Mouse (Mus musculus) frontal cortex, adult (tissue): ENCODE results near the gene Sf3a1.

Experiments
- ATAC-seq: cut with Nextera tagmentation; 2 replicates; pipeline ENCODE4 v1.9.2; 2017; ENCODE audit warnings: mild to moderate bottlenecking, moderate library complexity, mixed read lengths; ENCODE audit not compliant: low TSS enrichment

Gene Sf3a1

GRCm38 (mm10) chr11:4134986-4135935 is 24.9 kb upstream of the Sf3a1 start, which contains the start of gene Rnf215:
Gene Rnf215, plus strand, starts transcription at chr11:4135202.
- peak; percentile 84 for ATAC-seq

DNA sequence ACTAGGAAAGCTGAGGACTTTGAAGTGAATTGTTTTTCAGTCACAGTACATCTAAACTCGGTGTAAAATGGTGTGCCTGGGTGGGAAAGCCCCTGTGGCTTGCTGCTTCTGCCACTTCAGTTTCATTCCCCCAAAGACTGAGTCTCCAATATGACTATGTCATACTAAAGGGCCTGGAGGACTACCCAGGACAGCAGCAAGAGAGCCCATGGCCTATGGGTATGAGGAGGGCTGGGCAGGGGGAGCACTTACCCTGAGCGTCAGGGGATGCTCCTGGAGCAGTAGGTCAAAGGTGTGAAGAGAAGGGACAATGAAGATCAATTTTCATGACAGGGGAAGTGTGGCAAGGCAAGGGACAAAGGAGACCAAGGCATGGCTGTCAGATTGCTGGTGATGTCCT is 21.2 kb upstream of the Sf3a1 start:
- ATAC-seq: no peak

DNA sequence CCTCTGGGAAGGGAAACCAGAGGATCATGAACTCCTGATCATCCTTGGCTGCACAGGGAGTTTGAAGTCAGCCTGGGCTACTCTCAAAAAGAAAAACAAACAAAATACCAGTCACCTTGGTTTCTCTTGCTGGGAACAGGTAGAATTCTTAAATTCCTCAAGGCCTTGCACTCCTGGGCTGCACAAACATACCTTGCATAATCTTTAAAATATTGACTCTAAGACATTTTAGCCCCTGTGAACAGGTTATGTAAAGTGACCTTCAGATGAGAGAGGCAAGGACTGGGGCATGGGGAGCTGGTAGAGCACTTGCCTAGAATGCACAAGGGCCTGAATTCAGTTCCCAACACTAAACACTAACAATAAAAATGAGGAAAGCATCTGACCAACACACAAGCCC is 18.6 kb upstream of the Sf3a1 start:
- no peak for ATAC-seq

- ATAC-seq: no peak
Observed at GRCm38 (mm10) chr11:4142352-4142751, 17.8 kb upstream of the Sf3a1 start.

- ATAC-seq: no peak
Observed at GRCm38 (mm10) chr11:4143281-4144062, 16.7 kb upstream of the Sf3a1 start.

DNA sequence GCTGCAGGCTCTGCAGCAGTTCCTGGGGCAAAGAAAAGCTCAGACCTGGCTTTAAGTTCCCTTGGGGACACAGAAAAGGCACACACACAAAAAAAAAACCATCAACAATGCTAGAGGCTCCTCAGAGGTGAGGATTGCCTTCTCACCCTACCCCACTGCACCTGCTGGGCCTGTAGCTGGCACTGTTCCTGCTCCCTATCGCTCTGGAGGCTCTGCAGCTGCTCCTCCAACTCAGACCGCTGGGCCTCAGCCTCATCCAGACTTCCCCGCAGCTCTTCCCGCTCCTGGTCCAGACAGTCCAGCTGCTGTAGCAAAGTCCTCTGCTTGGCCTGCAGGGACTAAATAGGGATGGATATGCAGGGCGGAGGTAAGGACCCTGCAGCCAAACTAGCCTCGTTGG is 13.8 kb upstream of the Sf3a1 start:
- ATAC-seq: no peak

DNA sequence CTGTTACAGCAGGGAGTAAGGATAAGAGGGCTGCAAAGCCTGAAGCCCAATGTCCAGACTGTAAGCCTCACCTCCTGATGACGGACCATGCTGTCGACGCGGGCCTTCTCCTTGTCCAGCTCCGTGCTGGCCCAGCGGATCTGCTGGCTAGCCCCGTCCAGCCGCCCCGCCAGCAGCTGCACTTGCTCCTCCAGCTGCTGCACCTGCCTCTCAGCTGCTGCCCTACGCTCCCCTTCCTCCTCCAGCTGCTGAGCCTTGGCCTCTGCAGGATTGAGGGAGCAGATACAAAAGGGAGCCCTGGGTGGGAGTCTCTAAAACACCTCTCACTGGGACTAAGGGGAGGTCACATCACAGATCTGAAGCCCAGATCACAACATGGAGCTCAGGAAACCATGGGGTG is 13.1 kb upstream of the Sf3a1 start:
- no peak for ATAC-seq

- no peak for ATAC-seq
Observed at GRCm38 (mm10) chr11:4148120-4148519, 12.0 kb upstream of the Sf3a1 start.

GRCm38 (mm10) chr11:4148536-4149156 is 11.5 kb upstream of the Sf3a1 start:
- no peak for ATAC-seq

GRCm38 (mm10) chr11:4149886-4150285 is 10.3 kb upstream of the Sf3a1 start:
- ATAC-seq: no peak

- no peak for ATAC-seq
Observed at GRCm38 (mm10) chr11:4153694-4154093, 6.5 kb upstream of the Sf3a1 start.

DNA sequence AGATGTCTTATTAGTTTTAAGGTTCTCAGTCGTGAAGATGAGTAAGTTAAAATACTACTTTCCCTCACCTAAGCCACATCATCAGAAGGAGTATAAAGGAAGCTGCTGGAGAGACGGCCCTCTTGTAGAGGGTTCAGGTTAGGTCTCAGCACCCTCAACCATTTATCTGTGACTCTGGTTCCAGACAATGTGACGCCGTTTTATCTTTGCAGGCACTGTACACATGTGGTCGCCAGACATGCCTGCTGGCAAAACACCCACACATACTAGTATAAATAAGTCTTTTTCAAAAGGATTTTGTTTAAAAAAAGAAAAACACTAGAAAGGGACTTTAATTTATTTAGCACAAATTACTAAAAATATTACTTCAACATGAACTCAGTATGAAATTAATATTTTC is 4.5 kb upstream of the Sf3a1 start:
- no peak for ATAC-seq

DNA sequence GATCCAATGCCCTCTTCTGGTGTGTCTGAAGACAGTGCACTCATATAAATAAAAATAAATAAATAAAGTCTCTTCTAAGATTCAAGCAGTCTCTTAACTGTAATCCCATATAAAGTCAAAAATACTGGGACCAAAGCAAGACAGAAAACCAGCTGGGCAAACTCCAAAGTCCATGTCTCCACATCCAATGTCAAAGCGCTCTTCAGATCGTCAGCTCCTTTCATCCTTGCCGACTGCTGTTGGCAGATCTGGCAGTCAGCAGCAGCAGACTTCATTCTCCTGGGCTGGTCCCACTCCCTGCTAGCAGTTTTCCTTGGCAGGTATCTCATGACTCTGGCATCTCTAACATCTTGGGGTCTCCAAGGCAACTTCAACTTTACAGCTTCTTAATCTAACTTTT is 1.5 kb upstream of the Sf3a1 start:
- ATAC-seq: no peak

GRCm38 (mm10) chr11:4160758-4161480 is 769 bp downstream of the Sf3a1 start:
- no peak for ATAC-seq

DNA sequence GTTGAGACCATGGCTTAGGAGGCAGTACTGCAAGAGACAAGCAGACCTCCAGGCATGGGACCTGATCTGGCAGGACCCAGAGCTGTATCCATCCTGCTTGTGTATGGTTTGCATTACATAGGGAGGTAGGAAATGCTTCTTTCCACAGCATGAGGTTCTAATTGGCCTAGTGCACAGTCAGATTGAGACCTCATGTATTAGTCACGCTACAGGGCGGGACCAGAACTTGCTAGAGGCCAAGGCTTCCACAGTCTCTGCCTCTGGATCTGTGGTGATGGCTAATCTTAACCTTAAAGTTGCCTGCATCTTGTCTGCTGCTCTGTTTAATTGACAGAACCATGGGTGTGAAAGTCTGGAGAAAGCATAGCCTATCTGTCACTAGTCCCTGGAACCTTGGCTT is 4.6 kb downstream of the Sf3a1 start:
- no peak for ATAC-seq

GRCm38 (mm10) chr11:4166467-4167090 is 6.4 kb downstream of the Sf3a1 start:
- ATAC-seq: no peak

- peak; percentile 47 for ATAC-seq
Observed at GRCm38 (mm10) chr11:4174586-4174985, 14.4 kb downstream of the Sf3a1 start.

- no peak for ATAC-seq
Observed at GRCm38 (mm10) chr11:4177716-4178115, 17.6 kb downstream of the Sf3a1 start.

DNA sequence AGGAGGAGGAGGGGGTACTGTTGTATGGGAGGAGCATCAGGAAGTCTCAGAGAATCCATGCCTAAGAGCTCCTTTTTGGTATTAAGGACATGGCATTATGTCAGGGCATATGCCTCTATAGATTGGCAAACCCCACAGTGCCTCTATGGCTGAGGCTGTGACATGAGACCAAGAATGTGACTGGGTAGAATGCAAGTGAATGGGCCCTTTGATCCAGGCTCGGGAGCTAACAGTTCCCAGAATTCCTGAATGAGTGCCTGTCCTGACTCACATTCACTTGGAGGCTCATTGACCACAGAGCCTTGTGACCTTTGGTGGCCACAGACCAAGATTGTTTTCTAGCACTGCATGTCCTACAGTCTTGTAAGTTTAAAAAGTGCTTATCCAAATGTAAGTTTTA is 21.9 kb downstream of the Sf3a1 start:
- no peak for ATAC-seq

- ATAC-seq: no peak
Observed at GRCm38 (mm10) chr11:4183511-4183910, 23.4 kb downstream of the Sf3a1 start.

- no peak for ATAC-seq
Observed at GRCm38 (mm10) chr11:4184251-4184952, 24.3 kb downstream of the Sf3a1 start.
